Mouse (Mus musculus) heart, postnatal 0 days (tissue): ENCODE data around the gene Gm10273. TPM values are rescaled to one million over a fixed set of nuclear protein-coding genes. Genes with fewer than 3 reads are reported as not detected.

ENCODE experiments used
- ATAC-seq: fragments of 200-750 bp; cut with Nextera tagmentation; 2 replicates; pipeline ENCODE4 v1.8.0; 2017; ENCODE audit warnings: low read depth, moderate number of reproducible peaks, moderate library complexity; ENCODE audit not compliant: insufficient read depth
- DNase-seq: peaks from one replicate; pipeline ENCODE4 v3.0.0-alpha.2; 2016; ENCODE audit warnings: low spot score
- H3K27ac ChIP-seq: fragments of 300-500 bp; sonication (generic); 2 replicates; pipeline ENCODE4 v1.5.1; 2014; ENCODE audit warnings: low read depth, mild to moderate bottlenecking
- H3K27me3 ChIP-seq: fragments of 300-500 bp; sonication (generic); 2 replicates; pipeline ENCODE4 v1.6.1; 2014; ENCODE audit warnings: low read length, mixed read lengths; ENCODE audit not compliant: control insufficient read depth, insufficient read depth
- H3K36me3 ChIP-seq: fragments of 300-500 bp; sonication (generic); replicated peaks from 2 replicates; pipeline ENCODE4 v1.6.1; 2014; ENCODE audit warnings: low read length, mixed read lengths; ENCODE audit not compliant: control insufficient read depth, insufficient read depth
- H3K4me1 ChIP-seq: fragments of 300-500 bp; sonication (generic); 2 replicates; pipeline ENCODE4 v1.6.1; 2014; ENCODE audit warnings: antibody characterized with exemption; ENCODE audit not compliant: control insufficient read depth, insufficient read depth
- H3K4me2 ChIP-seq: fragments of 300-500 bp; sonication (generic); 2 replicates; pipeline ENCODE4 v1.6.1; 2014; ENCODE audit warnings: low read depth, mild to moderate bottlenecking, low read length, moderate library complexity
- H3K4me3 ChIP-seq: fragments of 300-500 bp; sonication (generic); 2 replicates; pipeline ENCODE4 v1.5.1; 2014; ENCODE audit warnings: low read depth, low read length
- H3K9ac ChIP-seq: fragments of 300-500 bp; sonication (generic); replicated peaks from 2 replicates; pipeline ENCODE4 v1.6.1; 2014; ENCODE audit warnings: low read depth, low read length, mixed read lengths
- H3K9me3 ChIP-seq: fragments of 300-500 bp; sonication (generic); replicated peaks from 2 replicates; pipeline ENCODE4 v1.6.1; 2016; ENCODE audit warnings: low read length; ENCODE audit not compliant: control insufficient read depth
- CTCF ChIP-seq: IDR thresholded peaks from 2 replicates; pipeline ENCODE4 v1.5.1; 2016; ENCODE audit warnings: antibody characterized with exemption, control low read depth, low read depth
- EP300 ChIP-seq: IDR thresholded peaks from 2 replicates; pipeline ENCODE4 v1.6.1; 2016; ENCODE audit warnings: antibody characterized with exemption, low read depth
- WGBS: fragments of 180-500 bp; shearing (Covaris S2); extraction: QIAGEN DNeasy Blood & Tissue Kit; methylation state at CpG from one replicate; pipeline ENCODE4 v1.1.7; 2014; 5-methylcytosine and 5-hydroxymethylcytosine counted together
- polyA plus RNA-seq: library from polyadenylated mRNA; unstranded; fragments of >200 nt; fragmentation: Nextera tagmentation; extraction: Ambion mirVana; gene quantifications from 2 replicates; pipeline ENCODE4 v1.2.1, GENCODE M21; 2015
- total RNA-seq: library from RNA; depleted of rRNA; stranded (reverse); fragments of >200 nt; gene quantifications from 2 replicates; pipeline ENCODE4 v1.2.3, GENCODE M21; 2014; ENCODE audit warnings: low replicate concordance

Gene Gm10273
- total and polyA plus RNA-seq, 2 experiments from 2014 or later = 9.5 to 19.2 TPM

DNA sequence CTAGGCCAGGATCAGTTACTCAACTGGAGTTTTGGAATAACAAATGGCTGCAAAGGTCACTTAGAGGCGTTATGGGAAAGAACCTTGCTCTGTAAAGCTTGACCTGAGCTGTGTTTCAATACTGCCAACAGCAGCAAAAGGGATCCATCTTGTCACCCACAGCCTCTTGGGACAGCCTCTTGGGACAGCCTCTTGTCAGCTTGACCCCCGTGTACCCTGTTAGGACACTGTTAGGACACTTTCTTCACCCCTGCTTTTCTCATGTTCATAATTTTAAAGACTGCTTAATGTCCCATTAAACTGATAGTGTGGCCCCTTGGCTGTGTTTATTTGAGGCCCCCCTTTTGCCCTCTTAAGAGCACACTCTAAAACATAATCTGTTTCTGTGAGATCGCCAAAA is 29.0 kb downstream of the Gm10273 start:
- no peak overlapping the region for H3K9ac ChIP-seq
- no peak for TF ChIP-seq EP300
- no peak for TF ChIP-seq CTCF
- H3K27ac ChIP-seq = no peak overlapping the region
- ATAC-seq = no peak
- H3K9me3 ChIP-seq = no peaks in the 10 kb centered on the region
- no peak overlapping the region for H3K4me2 ChIP-seq
- no peak overlapping the region for H3K4me3 ChIP-seq
- 78% methylated on average over 3 of the region's 3 CpGs for WGBS
- peaks cover 11% of the 10 kb centered on the region for H3K4me1 ChIP-seq
- DNase-seq = no peak
- no peaks in the 10 kb centered on the region for H3K27me3 ChIP-seq
- H3K36me3 ChIP-seq = no peaks in the 10 kb centered on the region

DNA sequence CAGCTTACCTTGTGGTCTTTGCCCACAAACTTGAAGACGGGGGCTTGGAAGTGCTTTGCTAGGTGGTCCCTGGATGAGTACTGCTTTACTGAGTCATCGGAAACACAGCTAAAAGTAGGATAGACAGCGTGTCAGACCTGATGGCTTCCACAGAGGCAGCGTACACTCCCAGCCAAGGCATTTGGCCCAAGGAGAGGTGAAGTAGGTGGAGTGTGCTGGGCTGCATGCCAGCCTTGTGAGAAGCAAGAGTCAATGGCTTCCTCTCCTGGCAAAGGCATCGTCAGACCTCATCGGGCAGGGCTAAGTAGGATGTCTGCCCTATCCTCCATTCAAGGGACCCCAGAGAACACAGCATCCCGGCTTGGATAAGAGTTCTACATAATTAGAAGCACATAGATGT is 29.9 kb downstream of the Gm10273 start:
- no peaks in the 10 kb centered on the region for H3K36me3 ChIP-seq
- TF ChIP-seq CTCF (no peak), EP300 (no peak)
- no peaks in the 10 kb centered on the region for H3K9me3 ChIP-seq
- no peak overlapping the region for H3K4me2 ChIP-seq
- H3K27ac ChIP-seq = no peak overlapping the region
- no peak overlapping the region for H3K4me3 ChIP-seq
- DNase-seq (peak; percentile 52), ATAC-seq (peak; percentile 53; the same call in 1 of the 2 replicates)
- WGBS = 27% methylated on average over 7 of the region's 7 CpGs
- H3K9ac ChIP-seq = no peak overlapping the region
- H3K4me1 ChIP-seq = peaks cover 11% of the 10 kb centered on the region
- no peaks in the 10 kb centered on the region for H3K27me3 ChIP-seq

DNA sequence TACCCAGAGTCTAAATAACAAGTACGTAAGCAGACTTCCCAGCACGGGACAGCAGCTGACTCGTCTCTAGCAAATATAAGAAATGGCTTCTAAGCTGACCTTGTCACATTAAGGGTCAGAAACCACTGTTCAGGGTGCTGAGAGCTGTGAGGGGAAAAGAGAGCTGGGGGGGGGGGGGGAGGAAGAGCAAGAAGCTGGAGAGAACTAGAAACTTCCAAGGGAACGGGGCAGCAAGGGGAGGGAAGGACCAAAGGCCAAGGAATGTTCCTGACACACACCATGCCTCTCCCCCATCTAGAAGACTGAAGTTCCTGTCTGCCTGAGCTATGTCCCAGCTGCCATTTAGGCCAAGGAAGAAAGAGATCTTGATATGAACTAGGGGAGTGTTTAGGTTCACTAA is 30.9 kb downstream of the Gm10273 start:
- Histone ChIP-seq H3K4me1 (peaks cover 13% of the 10 kb centered on the region), H3K4me3 (no peak overlapping the region), H3K36me3 (no peaks in the 10 kb centered on the region), H3K27me3 (no peaks in the 10 kb centered on the region), H3K9me3 (no peaks in the 10 kb centered on the region), H3K4me2 (no peak overlapping the region), H3K27ac (no peak overlapping the region), H3K9ac (no peak overlapping the region)
- TF ChIP-seq EP300 = no peak
- no peak for TF ChIP-seq CTCF
- no peak for DNase-seq
- 75% methylated on average over 4 of the region's 4 CpGs for WGBS
- no peak for ATAC-seq

- H3K4me3 ChIP-seq = no peak overlapping the region
- H3K27me3 ChIP-seq = no peaks in the 10 kb centered on the region
- peaks cover 11% of the 10 kb centered on the region for H3K4me1 ChIP-seq
- DNase-seq (peak; percentile 39), ATAC-seq (peak; percentile 18; the same call in 1 of the 2 replicates)
- no peak overlapping the region for H3K4me2 ChIP-seq
- H3K9ac ChIP-seq = no peak overlapping the region
- TF ChIP-seq EP300 (no peak), CTCF (no peak)
- H3K36me3 ChIP-seq = no peaks in the 10 kb centered on the region
- H3K27ac ChIP-seq = no peak overlapping the region
- WGBS = 53% methylated on average over 16 of the region's 16 CpGs
- no peaks in the 10 kb centered on the region for H3K9me3 ChIP-seq
Measured at GRCm38 (mm10) chr10:59429448-59430135, 34.2 kb downstream of the Gm10273 start.

DNA sequence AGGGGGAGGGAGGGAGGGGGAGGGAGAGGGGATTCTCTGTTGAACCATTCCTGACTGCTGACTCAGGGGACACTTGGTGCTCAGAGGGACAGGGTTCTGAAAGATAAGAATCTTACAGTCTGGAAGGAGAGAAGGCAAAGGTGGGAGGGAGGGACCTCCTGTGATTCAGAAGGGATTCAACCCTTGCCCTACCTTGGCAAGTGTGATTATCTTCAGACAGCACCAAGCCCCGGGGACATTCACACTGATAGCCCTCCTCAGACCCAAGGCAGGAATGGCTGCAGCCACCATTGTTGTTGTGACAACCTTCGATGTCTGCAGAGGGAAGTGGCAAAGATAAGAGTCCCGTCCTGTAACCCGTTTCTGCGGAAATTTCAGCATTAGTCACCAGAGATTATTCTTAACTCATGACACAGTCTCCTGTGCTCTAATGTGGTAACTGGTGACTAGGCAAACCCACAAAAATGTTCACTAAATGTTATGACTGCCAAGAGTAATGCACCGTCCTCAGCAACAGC is 35.3 kb downstream of the Gm10273 start:
- 15% methylated on average over 6 of the region's 6 CpGs for WGBS
- Histone ChIP-seq H3K27ac (peak overlapping the region; percentile 26), H3K36me3 (no peaks in the 10 kb centered on the region), H3K4me2 (no peak overlapping the region), H3K9me3 (no peaks in the 10 kb centered on the region), H3K4me3 (no peak overlapping the region), H3K4me1 (0 out of 2 replicates have a peak, but pooled peaks cover 4% of the 10 kb centered on the region), H3K27me3 (no peaks in the 10 kb centered on the region), H3K9ac (no peak overlapping the region)
- peak; percentile 45 for ATAC-seq
- no peak for TF ChIP-seq CTCF
- no peak for TF ChIP-seq EP300
- DNase-seq = peak; percentile 34

DNA sequence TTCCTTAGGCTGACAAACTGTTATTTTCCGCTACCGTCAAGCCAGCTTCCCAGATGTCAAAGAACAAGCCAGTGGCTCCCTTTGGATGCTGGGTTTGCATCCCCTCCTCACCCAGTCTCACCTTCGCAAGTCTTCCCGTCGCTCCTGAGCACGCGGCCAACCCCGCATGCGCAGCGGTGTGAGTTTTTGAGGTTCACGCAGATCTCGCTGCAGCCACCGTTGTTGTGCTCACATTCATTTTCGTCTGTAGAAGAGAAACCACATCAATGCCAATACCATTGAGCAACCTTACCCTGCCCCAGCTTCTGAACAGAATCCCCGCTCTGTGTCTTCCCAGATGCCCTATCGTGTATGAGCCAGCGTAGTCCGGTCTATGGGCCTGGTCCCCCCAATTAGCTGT is 40.3 kb downstream of the Gm10273 start:
- TF ChIP-seq EP300 = no peak
- TF ChIP-seq CTCF = no peak
- WGBS = 93% methylated on average over 18 of the region's 18 CpGs
- no peak for DNase-seq

More for the DNA sequence above, 40.3 kb downstream of the Gm10273 start:
- Histone ChIP-seq H3K36me3 (no peaks in the 10 kb centered on the region), H3K4me2 (no peak overlapping the region), H3K4me1 (peaks cover 17% of the 10 kb centered on the region; the same call in 1 of the 2 replicates), H3K9ac (no peak overlapping the region), H3K27ac (no peak overlapping the region), H3K27me3 (no peaks in the 10 kb centered on the region), H3K9me3 (no peaks in the 10 kb centered on the region), H3K4me3 (no peak overlapping the region)
- ATAC-seq = no peak
